Mouse (Mus musculus) heart, embryonic 12.5 days (tissue): ENCODE data around the gene Ndufc2. TPM values are rescaled to one million over a fixed set of nuclear protein-coding genes. Genes with fewer than 3 reads are reported as not detected.

Experiments used
- ATAC-seq: fragments of 200-750 bp; cut with Nextera tagmentation; 2 replicates; pipeline ENCODE4 v1.8.0; 2017; ENCODE audit warnings: moderate TSS enrichment, moderate library complexity; ENCODE audit not compliant: insufficient number of reproducible peaks, low FRiP score
- H3K27ac ChIP-seq: fragments of 300-500 bp; sonication (generic); 2 replicates; pipeline ENCODE4 v1.5.1; 2016; ENCODE audit warnings: mild to moderate bottlenecking, moderate library complexity; ENCODE audit not compliant: poor library complexity, severe bottlenecking
- H3K27me3 ChIP-seq: fragments of 300-500 bp; sonication (generic); replicated peaks from 2 replicates; pipeline ENCODE4 v1.6.1; 2016; ENCODE audit warnings: mild to moderate bottlenecking, moderate library complexity
- H3K36me3 ChIP-seq: fragments of 300-500 bp; sonication (generic); 2 replicates; pipeline ENCODE4 v1.6.1; 2016; ENCODE audit warnings: mild to moderate bottlenecking, moderate library complexity
- H3K4me1 ChIP-seq: fragments of 300-500 bp; sonication (generic); replicated peaks from 2 replicates; pipeline ENCODE4 v1.6.1; 2016; ENCODE audit warnings: mild to moderate bottlenecking
- H3K4me2 ChIP-seq: fragments of 300-500 bp; sonication (generic); 2 replicates; pipeline ENCODE4 v1.6.1; 2016; ENCODE audit warnings: mild to moderate bottlenecking, moderate library complexity
- H3K4me3 ChIP-seq: fragments of 300-500 bp; sonication (generic); 2 replicates; pipeline ENCODE4 v1.5.1; 2016; ENCODE audit warnings: mild to moderate bottlenecking
- H3K9ac ChIP-seq: fragments of 300-500 bp; sonication (generic); 2 replicates; pipeline ENCODE4 v1.6.1; 2016; ENCODE audit warnings: mild to moderate bottlenecking, moderate library complexity
- H3K9me3 ChIP-seq: fragments of 300-500 bp; sonication (generic); replicated peaks from 2 replicates; pipeline ENCODE4 v1.6.1; 2016; ENCODE audit warnings: mild to moderate bottlenecking, moderate library complexity
- WGBS: fragments of 180-500 bp; shearing (Covaris S2); methylation state at CpG from one replicate; pipeline ENCODE4 v1.1.7; 2016; 5-methylcytosine and 5-hydroxymethylcytosine counted together
- polyA plus RNA-seq: library from polyadenylated mRNA; unstranded; fragments of >200 nt; fragmentation: Nextera tagmentation; extraction: Ambion mirVana; gene quantifications from 2 replicates; pipeline ENCODE4 v1.2.1, GENCODE M21; 2016

The Ndufc2 gene
- polyA plus RNA-seq, 1 experiment from 2014 or later, result 580 TPM

- H3K9me3 ChIP-seq, result no peaks in the 10 kb centered on the region
- H3K4me1 ChIP-seq, result peaks cover 7% of the 10 kb centered on the region
- no peaks in the 10 kb centered on the region for H3K27me3 ChIP-seq
- H3K9ac ChIP-seq, result no peak overlapping the region
- H3K27ac ChIP-seq, result no peak overlapping the region
- no peak overlapping the region for H3K4me2 ChIP-seq
- no peak for ATAC-seq
- no peaks in the 10 kb centered on the region for H3K36me3 ChIP-seq
- 76% methylated on average over 3 of the region's 3 CpGs for WGBS
- no peak overlapping the region for H3K4me3 ChIP-seq
Measured at GRCm38 (mm10) chr7:97455577-97455976, 55.8 kb downstream of the Ndufc2 start.

Other genes with a start within 250 kb of the Ndufc2 start
- gene Usp35, start 68.0 kb upstream of the Ndufc2 start, polyA plus RNA-seq, result 1.4 and 1.8 TPM in 2 replicates
- 4.0 and 4.9 TPM in 2 replicates for gene Kctd21, start 67.7 kb upstream of the Ndufc2 start, polyA plus RNA-seq
- gene Alg8, start 28.4 kb upstream of the Ndufc2 start, polyA plus RNA-seq, result 35.0 and 38.7 TPM in 2 replicates
- 0.34 and 0.63 TPM in 2 replicates for gene Thrsp, start 17.7 kb downstream of the Ndufc2 start, polyA plus RNA-seq
- gene Kctd14, start 51.3 kb downstream of the Ndufc2 start, polyA plus RNA-seq, result 0.24 and 0.96 TPM in 2 replicates
- 31.1 and 32.8 TPM in 2 replicates for gene Ints4, start 81.0 kb downstream of the Ndufc2 start, polyA plus RNA-seq
- gene Aamdc, start 179.5 kb downstream of the Ndufc2 start, polyA plus RNA-seq, result 32.9 and 33.0 TPM in 2 replicates
- 15.7 and 16.4 TPM in 2 replicates for gene Rsf1, start 179.9 kb downstream of the Ndufc2 start, polyA plus RNA-seq